ENCODE assay signal across 23 mouse cellular contexts in genomic region chr11:62660885-62661284, GRCm38 (mm10). TPM values are rescaled to one million over a fixed set of nuclear protein-coding genes. Genes with fewer than 3 reads are reported as not detected.
DNase-seq lines count a peak whose midpoint lies in the region; ATAC-seq and TF ChIP-seq lines count a peak whose summit lies in the region.
"Had no signal": no experiment of that assay in that cellular context is flagged by ENCODE, and none has a peak within 500 bp of the region (broad histone marks: within the 10 kb centered on the region; RNA-seq: fewer than 3 reads in every experiment).

No protein-coding gene starts in this region.

- no peaks in the 10 kb centered on the region for H3K27me3 ChIP-seq in lung, postnatal 0 days (replicated peaks; ENCODE audit: insufficient read depth, low read length)
- no peaks in the 10 kb centered on the region for H3K27me3 ChIP-seq in MEL (ENCODE audit: control insufficient read depth in 1 of 2, insufficient read depth in 2 of 2, low read length in 2 of 2)
- no peaks in the 10 kb centered on the region for H3K27me3 ChIP-seq in hindbrain, embryonic 11.5 days (ENCODE audit: control insufficient read depth, insufficient read depth, low read length)
- H3K27me3 ChIP-seq: CH12.LX; embryonic facial prominence, embryonic 12.5 days; forebrain, embryonic 13.5 days; forebrain, embryonic 15.5 days had no signal

- peak; percentile 39; the same call in 1 of the 2 replicates for TF ChIP-seq EP300 in lung, postnatal 0 days (IDR thresholded peaks at IDR 0.05)
- peak; percentile 75 to 77 for TF ChIP-seq EP300 in MEL (IDR thresholded peaks at IDR 0.05; ENCODE audit: low read depth in 1 of 2, low read length in 2 of 2)

- H3K79me2 ChIP-seq in MEL (ENCODE audit: control insufficient read depth, insufficient read depth, low read length, poor library complexity) = peaks cover 2% of the 10 kb centered on the region; the same call in 1 of the 2 replicates

- H3K4me2 ChIP-seq in lung, postnatal 0 days (replicated peaks; ENCODE audit: low read depth, low read length) = no peak overlapping the region
- H3K4me2 ChIP-seq in hindbrain, embryonic 11.5 days (replicated peaks; ENCODE audit: low read depth, low read length) = no peak overlapping the region
- H3K4me2 ChIP-seq: embryonic facial prominence, embryonic 12.5 days; forebrain, embryonic 13.5 days; forebrain, embryonic 15.5 days had no signal

- no peak for DNase-seq in lung, postnatal 0 days (ENCODE audit: low spot score)
- DNase-seq in lung, adult 2 months = no peak
- peak; percentile 71 for DNase-seq in MEL (ENCODE audit: low read depth, low spot score)
- peak; percentile 53 for DNase-seq in ZHBTc4 (ENCODE audit: low read depth, low spot score)
- DNase-seq in thymus, postnatal 0 days (ENCODE audit: low spot score) = no peak
- no peak for DNase-seq in hindbrain, embryonic 11.5 days (ENCODE audit: low spot score)
- DNase-seq: adrenal gland, adult 2 months; adrenal gland, postnatal 10 days; adrenal gland, postnatal 25 days; B cell, adult 2 months; cerebellum, adult 11-12 months; cerebellum, adult 2 months; cerebellum, adult 9-10 months; cerebellum, postnatal 10 days; cerebellum, postnatal 25 days had no signal

- no peak for TF ChIP-seq RAD21 in MEL (IDR thresholded peaks at IDR 0.05; ENCODE audit: low read depth, low read length)

- no peak overlapping the region for H3K4me3 ChIP-seq in lung, postnatal 0 days (ENCODE audit: low read depth, low read length)
- no peak overlapping the region for H3K4me3 ChIP-seq in lung, adult 2 months (replicated peaks; ENCODE audit: extremely low read depth, low read depth, low read length)
- H3K4me3 ChIP-seq in MEL (ENCODE audit: control insufficient read depth in 1 of 2, insufficient read depth in 1 of 2, low read depth in 2 of 2, low read length in 2 of 2) = no peak overlapping the region
- no peak overlapping the region for H3K4me3 ChIP-seq in hindbrain, embryonic 11.5 days (ENCODE audit: low read depth, low read length)
- H3K4me3 ChIP-seq: embryonic facial prominence, embryonic 10.5 days; embryonic facial prominence, embryonic 12.5 days; forebrain, embryonic 13.5 days; forebrain, embryonic 15.5 days had no signal

- H3K9me3 ChIP-seq in lung, postnatal 0 days (ENCODE audit: low read length) = no peaks in the 10 kb centered on the region
- no peaks in the 10 kb centered on the region for H3K9me3 ChIP-seq in MEL (replicated peaks; ENCODE audit: insufficient read depth, low read length)
- no peaks in the 10 kb centered on the region for H3K9me3 ChIP-seq in hindbrain, embryonic 11.5 days (ENCODE audit: control insufficient read depth, low read length)
- H3K9me3 ChIP-seq: embryonic facial prominence, embryonic 10.5 days; embryonic facial prominence, embryonic 12.5 days; forebrain, embryonic 13.5 days; forebrain, embryonic 15.5 days had no signal

- WGBS in lung, postnatal 0 days = 43% methylated on average over 4 of the region's 4 CpGs
- 31% methylated on average over 4 of the region's 4 CpGs for WGBS in lung, adult 2 months
- 71% methylated on average over 4 of the region's 4 CpGs for WGBS in hindbrain, embryonic 11.5 days

- no peak overlapping the region for H3K27ac ChIP-seq in lung, postnatal 0 days (ENCODE audit: low read length)
- H3K27ac ChIP-seq in MEL (ENCODE audit: control insufficient read depth, low read depth, low read length) = no peak overlapping the region
- H3K27ac ChIP-seq in hindbrain, embryonic 11.5 days (ENCODE audit: low read depth, low read length) = no peak overlapping the region
- H3K27ac ChIP-seq: embryonic facial prominence, embryonic 10.5 days; embryonic facial prominence, embryonic 12.5 days; forebrain, embryonic 13.5 days; forebrain, embryonic 15.5 days had no signal

- H3K4me1 ChIP-seq in lung, postnatal 0 days (ENCODE audit: insufficient read depth, low read depth, low read length) = no peaks in the 10 kb centered on the region
- H3K4me1 ChIP-seq in lung, adult 2 months (ENCODE audit: control insufficient read depth, insufficient read depth, low read length) = no peaks in the 10 kb centered on the region; the same call in 1 of the 2 replicates
- peaks cover 4 to 17% of the 10 kb centered on the region in 2 experiments for H3K4me1 ChIP-seq in MEL (ENCODE audit: control insufficient read depth in 1 of 2, insufficient read depth in 2 of 2, low read length in 2 of 2)
- H3K4me1 ChIP-seq in hindbrain, embryonic 11.5 days (replicated peaks; ENCODE audit: control insufficient read depth, insufficient read depth, low read length) = no peaks in the 10 kb centered on the region
- H3K4me1 ChIP-seq: embryonic facial prominence, embryonic 10.5 days; embryonic facial prominence, embryonic 12.5 days; forebrain, embryonic 13.5 days; forebrain, embryonic 15.5 days had no signal

- peaks cover 3% of the 10 kb centered on the region; the same call in 1 of the 2 replicates for H3K36me3 ChIP-seq in lung, postnatal 0 days (ENCODE audit: insufficient read depth, low read length)
- H3K36me3 ChIP-seq in MEL (ENCODE audit: control insufficient read depth in 1 of 2, insufficient read depth in 2 of 2, low read length in 2 of 2) = peaks cover 0 to 16% of the 10 kb centered on the region in 2 experiments; a peak in 2 of 4 replicates
- H3K36me3 ChIP-seq in hindbrain, embryonic 11.5 days (ENCODE audit: control insufficient read depth, insufficient read depth, low read length) = 0 out of 2 replicates have a peak, but pooled peaks cover 2% of the 10 kb centered on the region
- H3K36me3 ChIP-seq: forebrain, embryonic 15.5 days had no signal

- TF ChIP-seq POLR2A in lung, adult 2 months (IDR thresholded peaks at IDR 0.05; ENCODE audit: borderline replicate concordance, extremely low read depth, low read depth, low read length) = no peak
- TF ChIP-seq POLR2A in MEL (IDR thresholded peaks at IDR 0.05; ENCODE audit: control insufficient read depth in 1 of 2, insufficient read depth in 1 of 2, low read depth in 1 of 2, low read length in 2 of 2, poor library complexity in 1 of 2) = no peak

- no peak for TF ChIP-seq CTCF in lung, postnatal 0 days (IDR thresholded peaks at IDR 0.05)
- TF ChIP-seq CTCF in lung, adult 2 months (IDR thresholded peaks at IDR 0.05; ENCODE audit: insufficient read depth, low read length) = no peak
- no peak for TF ChIP-seq CTCF in MEL (IDR thresholded peaks at IDR 0.05 in 2 of 3, conservative IDR thresholded peaks at IDR 0.05 in 1 of 3; ENCODE audit: control insufficient read depth in 1 of 3, insufficient read depth in 1 of 3, low read depth in 2 of 3, low read length in 3 of 3, poor library complexity in 1 of 3, severe bottlenecking in 1 of 3)

- H3K9ac ChIP-seq in lung, postnatal 0 days (replicated peaks; ENCODE audit: low read depth) = no peak overlapping the region
- no peak overlapping the region for H3K9ac ChIP-seq in MEL (ENCODE audit: control insufficient read depth, low read depth, low read length, poor library complexity, severe bottlenecking)
- H3K9ac ChIP-seq in hindbrain, embryonic 11.5 days (ENCODE audit: low read depth, low read length) = no peak overlapping the region
- H3K9ac ChIP-seq: embryonic facial prominence, embryonic 12.5 days; forebrain, embryonic 13.5 days; forebrain, embryonic 15.5 days had no signal

- no peak for ATAC-seq in lung, postnatal 0 days
- ATAC-seq in megakaryocyte progenitor cell, adult 5-6 weeks (replicated peaks; ENCODE audit: poor library complexity) = 0 out of 2 replicates have a peak, but pooled peaks have one; percentile 13
- ATAC-seq in cerebellum, adult (ENCODE audit: insufficient number of reproducible peaks, low FRiP score, low TSS enrichment) = no peak
- ATAC-seq in hindbrain, embryonic 11.5 days (ENCODE audit: low FRiP score) = no peak
- ATAC-seq: CD4-positive, CD25-positive, alpha-beta regulatory T cell, adult 4 months; forebrain, embryonic 13.5 days; forebrain, embryonic 15.5 days had no signal

TF ChIP-seq in MEL, 35 proteins besides CTCF, POLR2A, EP300 and RAD21 (continues in another document):
- TF ChIP-seq HCFC1 (IDR thresholded peaks at IDR 0.05; ENCODE audit: low read depth, low read length) (no peak), ETS1 (IDR thresholded peaks at IDR 0.05; ENCODE audit: low read depth, low read length) (0 out of 2 replicates have a peak, but pooled peaks have one; percentile 50), TAL1 (IDR thresholded peaks at IDR 0.05; ENCODE audit: low read length) (peak; percentile 74), MYB (IDR thresholded peaks at IDR 0.05; ENCODE audit: low read depth, low read length) (peak; percentile 58; the same call in 1 of the 2 replicates), KAT2A (conservative IDR thresholded peaks at IDR 0.05; ENCODE audit: low read depth, low read length) (no peak), RCOR1 (IDR thresholded peaks at IDR 0.05; ENCODE audit: low read depth, low read length) (peak; percentile 55; the same call in 1 of the 2 replicates), CHD1 (IDR thresholded peaks at IDR 0.05; ENCODE audit: low read depth, low read length) (no peak), MYC (IDR thresholded peaks at IDR 0.05; ENCODE audit: low read depth, low read length) (0 out of 2 replicates have a peak, but pooled peaks have one; percentile 29), MEF2A (IDR thresholded peaks at IDR 0.05; ENCODE audit: extremely low read depth, insufficient replicate concordance, low read depth, low read length, poor library complexity, severe bottlenecking) (no peak)

RNA-seq across cellular contexts. Expression of gene Mmgt2, which starts 12.4 kb away (rescaled TPM):
- 22.3 and 27.9 TPM in 2 replicates for polyA plus RNA-seq in lung, postnatal 0 days (2015; fragmentation: Nextera tagmentation; extraction: Ambion mirVana)
- 38.6 and 38.8 TPM in 2 replicates for polyA plus RNA-seq in lung, adult 2 months (2012; rRNA removed)
- 21.8 and 24.1 TPM in 2 replicates for total RNA-seq in MEL (2012; rRNA removed)
- 10 to 100 TPM in 1 of 2 experiments, not detected in 1; 51.9 TPM for polyA plus RNA-seq in MEL (2012; ENCODE audit: insufficient read depth in 1 of 2, insufficient read length in 2 of 2, low read depth in 1 of 2, low replicate concordance in 2 of 2, missing spikeins in 1 of 2)
- total RNA-seq in megakaryocyte progenitor cell, adult 5-6 weeks (2015) = 16.7 and 22.6 TPM in 2 replicates
- 13.0 and 18.5 TPM in 2 replicates for total RNA-seq in megakaryocyte progenitor cell, adult 5-6 weeks (2017)
- 54.3 and 63.7 TPM in 2 replicates for polyA plus RNA-seq in thymus, postnatal 0 days (2015; fragmentation: Nextera tagmentation; extraction: Ambion mirVana)
- polyA plus RNA-seq in hindbrain, embryonic 11.5 days (2014; fragmentation: Nextera tagmentation; extraction: Ambion mirVana) = 38.8 and 43.5 TPM in 2 replicates

RNA-seq across cellular contexts. Expression of gene Lrrc75a, which starts 12.6 kb away (rescaled TPM):
- polyA plus RNA-seq in lung, postnatal 0 days (2015; fragmentation: Nextera tagmentation; extraction: Ambion mirVana) = 15.0 and 18.2 TPM in 2 replicates
- polyA plus RNA-seq in lung, adult 2 months (2012; rRNA removed) = 25.8 and 29.0 TPM in 2 replicates
- 6.0 and 7.0 TPM in 2 replicates for total RNA-seq in MEL (2012; rRNA removed)
- polyA plus RNA-seq in MEL (2012; ENCODE audit: insufficient read depth in 1 of 2, insufficient read length in 2 of 2, low read depth in 1 of 2, low replicate concordance in 2 of 2, missing spikeins in 1 of 2) = 1 to 10 TPM in 1 of 2 experiments, not detected in 1; 8.9 TPM
- 3.6 and 4.9 TPM in 2 replicates for total RNA-seq in megakaryocyte progenitor cell, adult 5-6 weeks (2015)
- 2.2 and 4.5 TPM in 2 replicates for total RNA-seq in megakaryocyte progenitor cell, adult 5-6 weeks (2017)
- polyA plus RNA-seq in thymus, postnatal 0 days (2015; fragmentation: Nextera tagmentation; extraction: Ambion mirVana) = 2.2 and 3.4 TPM in 2 replicates
- polyA plus RNA-seq in hindbrain, embryonic 11.5 days (2014; fragmentation: Nextera tagmentation; extraction: Ambion mirVana) = 16.2 and 16.7 TPM in 2 replicates

Comparison
In these comparisons a context has a peak if more than half of its experiments do, and no peak if none do; other contexts are left out.
1. DNase-seq: peak in MEL (single experiment) and ZHBTc4 (single experiment); none in lung, postnatal 0 days (single experiment), lung, adult 2 months (single experiment), thymus, postnatal 0 days (single experiment) and hindbrain, embryonic 11.5 days (single experiment).